Mouse (Mus musculus) heart, adult 2 months (tissue): ENCODE data around the gene Hoxb3. TPM values are rescaled to one million over a fixed set of nuclear protein-coding genes. Genes with fewer than 3 reads are reported as not detected.

ENCODE experiments used
- DNase-seq, 2 experiments: peaks; one replicate each; pipeline ENCODE4 v3.0.0; 2021
- H3K27ac ChIP-seq: fragments of 200-600 bp; 2 replicates; pipeline ENCODE4 v1.8.1; 2022
- H3K27me3 ChIP-seq: fragments of 200-500 bp; 2 replicates; pipeline ENCODE4 v1.6.1; 2012; ENCODE audit warnings: mild to moderate bottlenecking, low read length, inconsistent platforms, mixed read lengths; ENCODE audit not compliant: control insufficient read depth, insufficient read depth
- H3K36me3 ChIP-seq: fragments of 200-500 bp; 2 replicates; pipeline ENCODE4 v1.6.1; 2012; ENCODE audit warnings: low read length, inconsistent platforms; ENCODE audit not compliant: control insufficient read depth, insufficient read depth
- H3K4me1 ChIP-seq: fragments of 200-500 bp; 2 replicates; pipeline ENCODE4 v1.6.1; 2011; ENCODE audit warnings: low read length; ENCODE audit not compliant: control insufficient read depth, insufficient read depth
- H3K4me3 ChIP-seq: fragments of 200-600 bp; 2 replicates; pipeline ENCODE4 v1.8.1; 2022
- H3K79me2 ChIP-seq: fragments of 200-500 bp; replicated peaks from 2 replicates; pipeline ENCODE4 v1.6.1; 2012; ENCODE audit warnings: mild to moderate bottlenecking, inconsistent platforms, low read length, moderate library complexity, mixed read lengths; ENCODE audit not compliant: control insufficient read depth, insufficient read depth
- H3K9ac ChIP-seq: fragments of 200-500 bp; 2 replicates; pipeline ENCODE4 v1.6.1; 2012; ENCODE audit warnings: low read depth, mild to moderate bottlenecking, control low read depth, inconsistent platforms, low read length, mixed read lengths
- CTCF ChIP-seq: fragments of 200-600 bp; IDR thresholded peaks from 2 replicates; pipeline ENCODE4 v1.8.1; 2022; ENCODE audit warnings: antibody characterized with exemption, mild to moderate bottlenecking, moderate library complexity
- EP300 ChIP-seq: fragments of 200-500 bp; IDR thresholded peaks from 2 replicates; pipeline ENCODE4 v1.6.1; 2011; ENCODE audit warnings: low read depth, low read length, control low read depth; ENCODE audit not compliant: insufficient read depth
- POLR2A ChIP-seq: fragments of 200-500 bp; IDR thresholded peaks from 2 replicates; pipeline ENCODE4 v1.6.1; 2011; ENCODE audit warnings: mild to moderate bottlenecking, low read depth, low read length, control low read depth; ENCODE audit not compliant: insufficient read depth
- WGBS: fragments of 180-500 bp; shearing (Covaris S2); methylation state at CpG from one replicate; pipeline ENCODE4 v1.1.7; 2018; 5-methylcytosine and 5-hydroxymethylcytosine counted together
- intact Hi-C: fragments of 180-260 bp; cut with DNase I; formaldehyde crosslinking; loops from one replicate; pipeline ENCODE4 v1.15.1; 2025
- polyA plus RNA-seq: library from polyadenylated mRNA; depleted of rRNA; stranded (reverse); fragments of >200 nt; gene quantifications from 2 replicates; pipeline ENCODE4 v1.2.3, GENCODE M21; 2012
- total RNA-seq, 2 experiments: library from RNA; stranded (reverse); gene quantifications; 2 replicates each; pipeline ENCODE4 v1.2.3; 2021

Hoxb3 gene
- total and polyA plus RNA-seq, 3 experiments, result 0.23 to 0.64 (median 0.30) TPM

- DNase-seq, result no peak
- no peaks in the 10 kb centered on the region for H3K79me2 ChIP-seq
- WGBS, result 31% methylated on average over 2 of the region's 2 CpGs
- H3K27me3 ChIP-seq, result peaks cover 14% of the 10 kb centered on the region
- no peak overlapping the region for H3K27ac ChIP-seq
- no peaks in the 10 kb centered on the region for H3K36me3 ChIP-seq
- H3K4me1 ChIP-seq, result no peaks in the 10 kb centered on the region
- H3K9ac ChIP-seq, result no peak overlapping the region
- H3K4me3 ChIP-seq, result no peak overlapping the region
- TF ChIP-seq POLR2A, result no peak
- TF ChIP-seq EP300, result no peak
- no peak for TF ChIP-seq CTCF
- intact Hi-C loops, result no loop called here
These were observed 10.9 kb downstream of the Hoxb3 start for GRCm38 (mm10) chr11:96334002-96334364.

GRCm38 (mm10) chr11:96334998-96335397 is 11.9 kb downstream of the Hoxb3 start:
- H3K4me1 ChIP-seq, result no peaks in the 10 kb centered on the region
- H3K27ac ChIP-seq, result no peak overlapping the region
- H3K79me2 ChIP-seq, result no peaks in the 10 kb centered on the region
- H3K27me3 ChIP-seq, result peaks cover 14% of the 10 kb centered on the region
- H3K4me3 ChIP-seq, result no peak overlapping the region
- intact Hi-C loops, result no loop called here
- H3K36me3 ChIP-seq, result no peaks in the 10 kb centered on the region
- WGBS, result 55% methylated on average over 3 of the region's 3 CpGs
- DNase-seq, result no peak
- no peak for TF ChIP-seq EP300
- TF ChIP-seq CTCF, result no peak
- no peak for TF ChIP-seq POLR2A
- H3K9ac ChIP-seq, result no peak overlapping the region

- DNase-seq, result no peak
- WGBS, result 34% methylated on average over 2 of the region's 2 CpGs
- H3K4me1 ChIP-seq, result no peaks in the 10 kb centered on the region
- TF ChIP-seq POLR2A, result no peak
- TF ChIP-seq EP300, result no peak
- TF ChIP-seq CTCF, result no peak
- H3K79me2 ChIP-seq, result no peaks in the 10 kb centered on the region
- H3K27me3 ChIP-seq, result peaks cover 20% of the 10 kb centered on the region
- H3K27ac ChIP-seq, result no peak overlapping the region
- no peak overlapping the region for H3K4me3 ChIP-seq
- H3K9ac ChIP-seq, result no peak overlapping the region
- intact Hi-C loops, result no loop called here
- H3K36me3 ChIP-seq, result no peaks in the 10 kb centered on the region
These were observed 13.5 kb downstream of the Hoxb3 start for GRCm38 (mm10) chr11:96336597-96336996.

- Histone ChIP-seq H3K36me3 (no peaks in the 10 kb centered on the region), H3K4me3 (no peak overlapping the region), H3K27me3 (peaks cover 24% of the 10 kb centered on the region), H3K79me2 (no peaks in the 10 kb centered on the region), H3K9ac (no peak overlapping the region), H3K27ac (no peak overlapping the region), H3K4me1 (no peaks in the 10 kb centered on the region)
- no peak for TF ChIP-seq CTCF
- no peak for TF ChIP-seq POLR2A
- TF ChIP-seq EP300, result no peak
- intact Hi-C loops, result no loop called here
- DNase-seq, result no peak
- 23% methylated on average over 6 of the region's 6 CpGs for whole genome bisulfite sequencing
These were observed 13.9 kb downstream of the Hoxb3 start for GRCm38 (mm10) chr11:96337026-96337425.

DNA sequence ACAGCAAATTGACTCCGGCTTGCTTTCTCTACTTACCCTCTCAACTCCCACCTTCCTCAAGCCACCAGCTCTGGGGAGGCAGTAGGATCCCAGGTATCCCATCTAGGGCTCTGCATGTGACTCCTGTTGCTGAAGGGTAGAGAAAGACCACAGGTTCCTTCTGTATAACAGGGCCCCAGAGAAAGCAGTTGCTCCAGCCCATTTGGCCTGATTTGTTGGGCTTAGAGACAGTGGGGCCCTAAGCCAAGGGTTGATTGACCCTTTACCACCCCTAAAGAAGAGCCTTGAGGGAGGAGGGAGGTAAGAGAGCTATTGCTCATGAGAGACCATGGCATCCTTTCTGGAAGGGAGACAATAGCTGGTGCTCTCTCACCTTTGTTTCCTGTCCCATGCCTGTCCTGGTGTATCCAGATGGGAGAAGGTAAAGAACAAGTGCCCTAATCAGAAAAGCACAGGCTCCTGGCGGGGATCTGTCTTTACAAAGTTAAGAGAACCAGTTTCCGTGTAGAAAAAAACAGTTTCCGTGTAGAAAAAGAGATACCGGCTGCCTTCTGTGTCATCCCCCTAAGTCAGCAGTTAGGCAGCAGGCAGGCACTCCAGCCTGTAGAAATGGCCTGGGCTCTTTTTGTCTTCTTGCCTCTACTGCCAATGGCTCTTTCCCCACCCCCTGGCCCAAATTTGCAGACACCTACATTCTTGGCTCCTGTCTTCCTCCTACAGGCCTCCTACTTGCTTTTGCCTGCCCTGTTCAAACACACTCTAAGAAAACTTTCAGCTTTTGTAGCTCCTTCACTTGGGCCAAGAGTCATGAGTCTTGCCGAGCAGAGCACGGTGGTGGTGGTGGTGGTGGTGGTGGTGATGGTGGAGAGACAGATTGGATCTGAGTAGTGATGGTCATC is 16.1 kb downstream of the Hoxb3 start:
- Histone ChIP-seq H3K27me3 (peaks cover 16% of the 10 kb centered on the region), H3K79me2 (no peaks in the 10 kb centered on the region), H3K27ac (no peak overlapping the region), H3K9ac (no peak overlapping the region), H3K36me3 (no peaks in the 10 kb centered on the region), H3K4me1 (no peaks in the 10 kb centered on the region), H3K4me3 (no peak overlapping the region)
- WGBS, result 41% methylated on average over 7 of the region's 7 CpGs
- TF ChIP-seq CTCF, result no peak
- no peak for TF ChIP-seq EP300
- no peak for TF ChIP-seq POLR2A
- DNase-seq, result no peak
- intact Hi-C loops, result no loop called here

DNA sequence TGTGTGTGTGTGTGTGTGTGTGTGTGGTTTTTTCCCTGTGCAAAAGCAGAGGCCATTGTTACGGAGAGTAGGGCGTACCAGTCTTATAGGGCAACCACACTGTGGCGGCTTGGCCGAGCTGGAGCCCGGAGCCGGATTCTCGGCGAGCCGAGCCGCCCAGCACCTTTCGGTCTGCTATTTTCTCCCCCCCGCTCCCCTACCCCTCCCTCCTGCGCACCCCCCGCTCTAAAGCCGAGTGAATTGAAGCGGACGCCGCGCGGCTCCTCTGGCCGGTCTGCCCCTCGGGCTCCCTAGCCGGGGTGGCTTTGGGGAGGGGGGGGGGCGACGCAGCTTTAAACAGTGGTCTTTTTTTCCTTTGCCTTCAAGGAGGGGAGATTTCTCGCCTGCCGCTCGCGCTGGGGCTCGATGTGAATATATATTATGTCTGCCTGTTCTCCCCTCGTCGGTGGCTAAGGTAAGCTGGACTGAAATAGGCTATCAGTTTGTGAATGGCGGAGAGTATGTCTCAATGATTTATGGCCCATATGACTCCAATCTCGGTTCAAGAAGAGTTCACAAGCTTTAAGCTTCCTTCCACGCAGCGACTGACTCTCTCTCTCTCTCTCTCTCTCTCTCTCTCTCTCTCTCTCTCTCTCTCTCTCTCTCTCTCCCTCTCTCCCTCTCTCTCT is 17.7 kb downstream of the Hoxb3 start:
- peaks cover 17% of the 10 kb centered on the region for H3K27me3 ChIP-seq
- no peaks in the 10 kb centered on the region for H3K4me1 ChIP-seq
- 3% methylated on average over 35 of the region's 36 CpGs for WGBS
- DNase-seq, result peak in 1 of 2 experiments; percentile 29
- H3K79me2 ChIP-seq, result no peaks in the 10 kb centered on the region
- H3K36me3 ChIP-seq, result no peaks in the 10 kb centered on the region
- H3K27ac ChIP-seq, result no peak overlapping the region; the same call in 1 of the 2 replicates
- intact Hi-C loops, result loop anchor here (1.0 kb wide), 1 partner anchor 27 kb away; no protein-coding TSS in a partner anchor
- H3K4me3 ChIP-seq, result peak overlapping the region; percentile 36
- TF ChIP-seq POLR2A (no peak), EP300 (no peak), CTCF (no peak)
- peak overlapping the region; percentile 49 for H3K9ac ChIP-seq
